Mouse (Mus musculus): Measurements from ENCODE around the gene Slc25a12.
"Not testable (repeated sequence)": the region's sequence is repeated elsewhere in the genome, so short reads cannot be mapped to it uniquely, and the experiment has no call there.

Gene Slc25a12

DNA sequence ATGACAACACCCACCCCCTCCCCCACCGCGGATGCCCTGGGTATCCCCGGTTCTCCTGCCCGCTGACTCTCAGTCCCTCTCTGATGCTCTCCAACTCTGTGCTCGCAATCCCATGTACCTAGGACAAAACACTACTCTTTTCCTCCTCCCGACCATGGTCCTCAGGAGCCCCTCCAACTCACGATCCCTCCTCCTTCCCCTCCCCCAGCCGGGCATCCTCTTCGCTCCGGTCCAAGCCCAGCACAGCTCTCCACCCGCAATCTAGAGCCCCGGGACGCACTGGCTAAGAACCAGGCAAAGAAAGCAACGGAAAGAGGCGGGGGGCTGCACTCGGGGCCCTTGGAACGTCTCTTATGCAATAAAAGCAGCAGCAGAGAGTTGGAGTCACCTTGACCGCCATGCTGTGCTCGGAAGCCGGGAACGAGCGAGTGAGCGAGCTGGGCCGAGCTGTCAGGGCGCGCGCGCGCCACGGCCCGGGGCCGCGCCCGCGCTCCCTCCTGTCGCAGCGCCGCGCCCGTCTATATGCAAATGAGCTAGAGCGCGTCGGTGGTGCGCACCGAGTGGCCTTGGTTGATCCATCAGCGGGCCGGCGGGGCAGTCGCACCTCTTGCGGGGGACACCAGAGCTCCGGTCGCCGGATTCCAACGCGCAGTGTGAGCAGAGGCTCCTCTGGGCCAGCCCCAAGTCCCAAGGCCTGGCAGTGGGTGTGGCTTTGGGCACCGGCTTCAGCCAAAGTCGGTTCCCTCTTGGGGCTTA lies at the start of gene Slc25a12:
Gene Slc25a12, minus strand, starts transcription at position 625 of the 756 bp plus-strand sequence.
- in situ Hi-C loops (cut with MboI; ENCODE audit: unreplicated experiment in 2 of 2) = no loop called here

DNA sequence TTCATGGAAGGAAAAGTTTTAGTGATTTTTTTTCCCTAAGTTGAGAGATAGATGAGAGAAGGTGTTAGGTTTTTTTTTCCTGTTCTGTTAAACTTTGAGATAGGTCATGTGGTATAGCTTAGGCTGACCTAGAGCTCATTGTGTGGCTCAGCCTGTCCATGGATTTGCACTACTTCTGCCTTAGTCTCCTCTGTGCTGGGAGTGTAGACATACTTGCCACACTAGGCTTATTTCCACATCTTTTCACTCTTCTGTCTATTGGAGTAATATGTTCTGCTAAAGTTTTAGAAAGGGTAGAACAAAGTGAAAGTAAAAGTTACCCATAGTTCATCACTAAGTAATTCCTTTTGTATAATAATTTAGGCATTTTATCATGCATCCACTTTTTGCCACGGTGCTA lies 38.1 kb upstream of the Slc25a12 start:
- in situ Hi-C loops (cut with MboI; ENCODE audit: unreplicated experiment in 2 of 2) = no loop called here

DNA sequence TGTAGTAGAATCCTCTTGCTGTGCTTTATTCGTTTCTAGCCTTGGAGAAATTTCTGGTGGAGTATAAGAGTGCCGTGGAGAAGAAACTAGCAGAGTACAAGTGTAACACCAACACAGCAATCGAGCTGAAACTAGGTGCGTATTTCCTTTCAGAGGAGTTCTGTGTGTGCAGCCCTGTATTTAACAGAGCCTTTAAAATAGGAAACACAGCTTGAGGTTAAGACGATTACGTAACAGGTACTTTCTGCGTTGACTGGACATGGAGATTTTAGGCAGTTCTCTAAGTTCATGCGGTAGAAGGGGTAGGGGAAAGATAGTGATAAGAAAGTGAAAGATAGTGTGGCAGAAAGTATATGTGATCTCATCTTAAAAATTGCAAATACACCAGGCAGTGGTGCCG lies 22.3 kb upstream of the Slc25a12 start:
- in situ Hi-C loops (cut with MboI; ENCODE audit: unreplicated experiment in 2 of 2) = no loop called here

DNA sequence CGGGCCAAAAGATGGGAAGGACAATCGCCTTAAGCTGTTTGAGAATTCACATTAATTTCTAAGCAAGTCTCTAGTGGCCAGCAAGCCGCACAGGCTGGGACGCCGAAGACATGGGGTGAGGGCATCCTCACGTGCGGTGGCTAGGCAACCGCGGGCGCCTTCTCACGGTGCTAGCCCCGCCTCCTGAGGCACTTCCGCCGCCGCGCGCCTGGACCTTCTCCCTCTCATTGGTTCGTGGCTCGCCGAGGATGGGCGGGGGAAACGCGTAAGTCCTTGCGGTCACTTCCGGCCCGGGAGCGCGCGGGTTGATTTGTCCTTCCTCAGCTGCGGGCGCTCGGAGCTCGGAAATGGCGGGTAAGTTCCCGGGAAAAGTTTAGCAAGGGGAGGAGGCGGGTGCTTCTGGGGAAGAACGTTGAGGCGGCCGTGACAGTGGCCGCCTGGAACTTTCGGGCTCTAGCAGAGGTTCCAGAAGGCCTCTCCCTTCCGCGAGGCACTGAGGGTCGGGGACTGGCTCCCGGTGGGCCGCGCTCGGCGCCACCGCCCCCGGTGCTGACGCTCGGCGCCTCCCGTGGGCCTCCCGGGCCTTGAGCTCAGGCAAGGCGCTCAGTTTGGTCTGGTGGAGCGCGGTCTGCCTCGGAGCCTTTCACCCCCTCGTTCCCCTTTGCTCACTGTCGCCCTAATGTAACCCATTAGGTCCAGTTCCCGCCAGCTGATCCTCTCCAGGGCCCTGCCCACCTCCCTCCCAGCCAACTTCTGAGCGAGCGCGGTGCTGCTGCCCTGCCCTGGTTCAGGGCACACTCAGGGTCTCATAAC lies 21.6 kb upstream of the Slc25a12 start, which contains the start of gene Hat1:
Gene Hat1, plus strand, starts transcription at position 8 of the 813 bp plus-strand sequence.
- in situ Hi-C loops (cut with MboI; ENCODE audit: unreplicated experiment in 2 of 2) = no loop called here

- in situ Hi-C loops (cut with MboI; ENCODE audit: unreplicated experiment in 2 of 2) = no loop called here
Measured at GRCm38 (mm10) chr2:71387766-71388165, 20.2 kb upstream of the Slc25a12 start.

GRCm38 (mm10) chr2:71383890-71384289 lies 16.3 kb upstream of the Slc25a12 start:
- in situ Hi-C loops (cut with MboI; ENCODE audit: unreplicated experiment in 2 of 2) = no loop called here

GRCm38 (mm10) chr2:71381962-71382361 lies 14.4 kb upstream of the Slc25a12 start:
- in situ Hi-C loops (cut with MboI; ENCODE audit: unreplicated experiment in 2 of 2) = no loop called here

GRCm38 (mm10) chr2:71377426-71377825 lies 9.9 kb upstream of the Slc25a12 start:
- in situ Hi-C loops (cut with MboI; ENCODE audit: unreplicated experiment in 2 of 2) = no loop called here

DNA sequence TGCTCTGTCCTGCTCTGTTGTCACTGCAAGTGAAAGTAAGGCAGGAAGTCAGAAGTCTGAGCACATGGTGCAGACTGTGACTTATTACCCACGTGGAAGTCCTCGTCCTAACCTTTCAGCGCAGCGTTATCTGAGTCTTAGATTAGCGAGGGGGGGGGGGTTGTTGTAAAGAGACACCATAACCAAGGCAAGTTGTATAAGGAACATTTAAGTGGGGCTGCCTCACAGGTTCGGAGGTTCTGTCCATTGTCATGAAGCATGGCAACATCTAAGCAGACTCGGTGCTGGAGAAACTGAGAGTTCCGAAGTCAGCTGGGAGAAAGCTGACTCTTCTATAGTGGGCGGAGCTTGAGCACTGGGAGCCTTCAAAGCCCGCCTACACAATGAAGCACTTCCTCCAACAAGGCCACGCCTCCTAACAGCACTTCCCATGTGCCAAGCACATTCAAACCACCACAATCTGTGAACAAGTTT lies 8.9 kb upstream of the Slc25a12 start:
- in situ Hi-C loops (cut with MboI; ENCODE audit: unreplicated experiment in 2 of 2) = no loop called here

GRCm38 (mm10) chr2:71374275-71375155 lies 7.0 kb upstream of the Slc25a12 start:
- in situ Hi-C loops (cut with MboI; ENCODE audit: unreplicated experiment in 2 of 2) = no loop called here

- in situ Hi-C loops (cut with MboI; ENCODE audit: unreplicated experiment in 2 of 2) = not testable (repeated sequence)
Measured at GRCm38 (mm10) chr2:71372261-71372660, 4.7 kb upstream of the Slc25a12 start.

GRCm38 (mm10) chr2:71371790-71372189 lies 4.2 kb upstream of the Slc25a12 start:
- in situ Hi-C loops (cut with MboI; ENCODE audit: unreplicated experiment in 2 of 2) = no loop called here

- in situ Hi-C loops (cut with MboI; ENCODE audit: unreplicated experiment in 2 of 2) = no loop called here
Measured at GRCm38 (mm10) chr2:71368086-71368485, 537 bp upstream of the Slc25a12 start.

DNA sequence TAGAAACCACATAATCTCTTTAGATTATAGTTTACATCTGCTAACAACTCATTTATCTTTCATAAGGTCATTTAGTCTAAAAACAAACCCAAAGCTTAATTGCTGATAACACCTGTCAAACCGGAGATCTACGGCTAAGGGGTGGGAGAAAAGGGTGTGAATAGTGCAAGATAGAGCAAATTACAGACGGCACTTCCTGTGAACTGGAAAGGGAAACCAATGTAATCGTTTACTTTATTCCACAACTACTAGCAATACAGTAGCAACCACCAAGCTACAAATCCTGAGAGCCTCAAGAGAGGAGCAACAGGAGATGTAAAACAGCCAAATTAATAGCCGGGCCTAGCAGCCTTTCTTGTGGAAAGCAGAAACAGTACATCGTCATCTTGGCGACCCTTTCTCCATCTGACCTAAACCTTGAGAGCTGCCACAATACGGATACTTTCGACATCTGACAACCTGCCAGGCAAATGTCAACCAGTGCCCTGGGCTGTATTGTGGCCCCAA lies 878 bp downstream of the Slc25a12 start:
- in situ Hi-C loops (cut with MboI; ENCODE audit: unreplicated experiment in 2 of 2) = no loop called here

DNA sequence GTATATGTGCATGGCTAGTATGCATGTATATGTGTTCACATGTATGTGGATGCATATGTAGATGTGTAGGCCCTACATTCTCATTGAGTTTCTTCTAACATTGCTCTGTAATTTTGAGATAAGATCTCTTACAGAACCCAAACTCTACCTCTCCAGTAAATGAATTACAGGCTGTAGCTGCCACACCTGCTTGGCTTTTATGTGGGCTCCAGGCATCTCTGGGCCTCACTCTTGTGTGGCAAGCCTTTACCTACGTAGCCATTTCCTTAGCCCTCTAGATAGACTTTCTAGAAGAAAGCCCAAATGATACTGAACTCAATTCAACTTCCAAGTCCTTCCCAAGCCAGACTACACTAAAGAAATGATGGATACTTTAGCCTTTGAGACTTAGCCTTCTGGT lies 7.4 kb downstream of the Slc25a12 start:
- in situ Hi-C loops (cut with MboI; ENCODE audit: unreplicated experiment in 2 of 2) = no loop called here

DNA sequence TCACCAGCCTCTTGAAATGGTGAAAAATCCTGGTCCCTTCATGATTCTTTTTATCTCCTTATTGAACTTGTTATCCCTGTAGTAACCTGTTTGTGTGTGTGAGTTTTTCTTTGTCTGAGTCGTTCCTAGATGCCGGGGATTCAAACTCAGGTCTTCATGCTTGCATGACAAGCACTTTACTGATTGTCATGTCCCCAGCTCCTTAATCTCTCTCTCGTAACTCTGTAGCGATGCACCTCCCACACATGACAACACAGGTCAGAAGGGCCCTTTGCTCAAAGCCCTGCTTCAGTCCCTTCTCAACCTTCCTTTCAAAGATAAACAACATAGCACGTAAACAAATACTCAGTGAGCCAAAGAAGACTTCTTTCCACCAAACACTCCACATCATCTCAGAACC lies 9.2 kb downstream of the Slc25a12 start:
- in situ Hi-C loops (cut with MboI; ENCODE audit: unreplicated experiment in 2 of 2) = no loop called here

DNA sequence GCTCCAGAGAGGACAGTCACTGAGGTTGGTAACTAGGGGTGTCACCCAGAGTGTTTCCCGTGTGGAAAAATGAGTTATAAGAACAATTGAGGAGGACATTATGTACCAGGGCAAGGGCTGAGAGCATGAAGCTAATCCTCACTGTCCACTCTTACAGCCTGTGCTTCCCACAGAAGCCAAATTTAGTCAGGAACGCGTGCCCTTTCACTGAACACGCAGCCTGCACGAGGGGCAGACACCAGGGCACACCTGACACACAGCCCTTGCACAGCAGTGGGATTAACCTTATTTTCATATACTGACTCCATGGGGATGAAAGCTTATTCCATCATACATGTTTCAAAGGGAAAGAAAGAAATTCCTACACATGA lies 13.5 kb downstream of the Slc25a12 start:
- in situ Hi-C loops (cut with MboI; ENCODE audit: unreplicated experiment in 2 of 2) = no loop called here

- in situ Hi-C loops (cut with MboI; ENCODE audit: unreplicated experiment in 2 of 2) = no loop called here
Measured at GRCm38 (mm10) chr2:71353306-71354054, 14.1 kb downstream of the Slc25a12 start.

- in situ Hi-C loops (cut with MboI; ENCODE audit: unreplicated experiment in 2 of 2) = no loop called here
Measured at GRCm38 (mm10) chr2:71351727-71351987, 15.9 kb downstream of the Slc25a12 start.
